Mouse (Mus musculus) CD4-positive, CD25-positive, alpha-beta regulatory T cell, adult 2 months (primary cell): Measurements from ENCODE around the gene Adamts18.

ENCODE experiments used
- DNase-seq: peaks from one replicate; pipeline ENCODE4 v3.0.0-alpha.2; 2012; ENCODE audit warnings: low read depth, low spot score

Adamts18 gene

DNA sequence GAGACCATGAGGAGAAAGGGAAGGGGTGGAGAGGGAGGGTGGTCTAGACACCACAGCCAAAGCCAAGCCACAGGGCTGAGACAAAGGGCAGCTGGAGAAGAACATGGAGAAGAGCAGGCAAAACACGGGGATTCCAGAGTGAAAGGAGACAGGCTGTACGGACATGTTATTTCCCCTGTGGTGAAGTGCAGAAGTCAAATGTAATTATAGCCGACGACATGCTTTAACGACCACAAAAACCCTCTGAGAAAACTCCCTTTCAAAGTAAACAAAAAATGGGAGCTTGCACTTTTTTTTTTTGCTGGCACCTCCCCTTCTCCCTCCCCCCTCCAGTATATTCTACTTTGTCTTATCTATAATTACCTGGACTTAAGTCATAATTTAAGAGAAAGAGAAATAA is 92.7 kb downstream of the Adamts18 start:
- DNase-seq = no peak

GRCm38 (mm10) chr8:113753153-113753552 is 95.4 kb downstream of the Adamts18 start:
- no peak for DNase-seq

DNA sequence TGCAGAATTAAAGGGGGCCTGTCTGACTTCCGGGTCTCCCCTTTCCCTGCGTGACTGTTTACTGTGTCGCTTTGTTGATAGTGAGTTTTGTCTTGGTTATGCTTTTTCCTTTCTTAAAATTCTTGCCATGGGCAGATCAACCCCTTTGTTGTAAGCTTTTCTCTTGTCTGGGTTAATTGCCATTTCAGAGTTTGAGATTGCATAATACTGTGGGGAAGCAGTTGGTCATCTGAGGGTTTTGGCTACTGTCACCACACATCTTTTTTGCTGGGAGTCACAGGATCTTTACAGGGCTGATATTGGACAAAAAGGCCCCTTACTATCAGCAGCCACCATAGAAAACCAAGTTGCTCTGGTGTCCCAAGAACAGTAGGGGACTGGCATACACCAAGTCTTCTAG is 96.2 kb downstream of the Adamts18 start:
- DNase-seq = no peak

DNA sequence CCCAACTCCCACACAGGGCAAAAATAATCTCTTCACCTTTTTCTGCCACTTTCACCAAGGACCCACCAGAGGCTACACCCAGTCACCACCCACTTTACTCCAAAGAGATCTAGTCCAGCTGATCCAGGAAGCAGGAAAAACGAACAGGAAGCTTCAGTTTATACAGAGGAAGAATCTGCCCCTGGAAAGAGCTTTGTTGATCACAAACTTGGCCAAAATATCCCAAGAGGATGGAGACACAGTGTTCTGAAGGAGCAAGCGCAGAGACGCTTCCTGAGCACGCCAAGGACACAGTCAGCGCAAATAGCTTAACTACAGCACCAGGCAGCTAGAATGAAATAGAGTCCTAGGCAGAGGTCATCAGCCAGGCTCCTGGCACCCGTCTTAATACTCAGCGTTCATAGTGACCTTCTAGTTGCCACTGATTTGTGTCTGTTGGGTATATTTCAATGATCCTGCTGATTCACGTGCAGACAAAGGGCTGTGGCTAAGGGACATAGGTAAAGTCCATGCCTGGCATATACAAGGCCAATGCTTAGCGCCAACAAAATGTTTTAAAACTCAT is 113.0 kb downstream of the Adamts18 start:
- no peak for DNase-seq

DNA sequence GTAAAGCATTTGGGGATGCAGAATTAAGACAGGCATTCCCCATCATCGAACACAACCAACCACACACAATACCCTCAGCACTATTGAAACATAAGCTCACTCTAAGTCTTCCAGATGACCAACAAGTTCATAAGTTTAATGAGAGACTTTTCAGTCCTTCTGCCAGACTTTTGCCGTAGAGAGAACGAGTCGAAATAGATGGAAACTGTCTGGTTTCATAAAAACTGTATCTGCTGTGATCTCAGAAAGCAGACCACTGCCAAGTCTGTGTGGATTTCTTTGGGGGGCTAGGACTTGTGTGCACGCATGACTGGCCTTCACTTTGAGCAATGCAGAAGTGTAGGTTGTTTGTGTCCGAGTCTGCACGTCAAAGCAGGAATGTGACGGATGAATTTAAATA is 123.2 kb downstream of the Adamts18 start:
- DNase-seq = no peak

GRCm38 (mm10) chr8:113723873-113724538 is 124.5 kb downstream of the Adamts18 start:
- no peak for DNase-seq

GRCm38 (mm10) chr8:113721459-113721858 is 127.1 kb downstream of the Adamts18 start:
- no peak for DNase-seq

- no peak for DNase-seq
Observed at GRCm38 (mm10) chr8:113704968-113705367, 143.6 kb downstream of the Adamts18 start.

DNA sequence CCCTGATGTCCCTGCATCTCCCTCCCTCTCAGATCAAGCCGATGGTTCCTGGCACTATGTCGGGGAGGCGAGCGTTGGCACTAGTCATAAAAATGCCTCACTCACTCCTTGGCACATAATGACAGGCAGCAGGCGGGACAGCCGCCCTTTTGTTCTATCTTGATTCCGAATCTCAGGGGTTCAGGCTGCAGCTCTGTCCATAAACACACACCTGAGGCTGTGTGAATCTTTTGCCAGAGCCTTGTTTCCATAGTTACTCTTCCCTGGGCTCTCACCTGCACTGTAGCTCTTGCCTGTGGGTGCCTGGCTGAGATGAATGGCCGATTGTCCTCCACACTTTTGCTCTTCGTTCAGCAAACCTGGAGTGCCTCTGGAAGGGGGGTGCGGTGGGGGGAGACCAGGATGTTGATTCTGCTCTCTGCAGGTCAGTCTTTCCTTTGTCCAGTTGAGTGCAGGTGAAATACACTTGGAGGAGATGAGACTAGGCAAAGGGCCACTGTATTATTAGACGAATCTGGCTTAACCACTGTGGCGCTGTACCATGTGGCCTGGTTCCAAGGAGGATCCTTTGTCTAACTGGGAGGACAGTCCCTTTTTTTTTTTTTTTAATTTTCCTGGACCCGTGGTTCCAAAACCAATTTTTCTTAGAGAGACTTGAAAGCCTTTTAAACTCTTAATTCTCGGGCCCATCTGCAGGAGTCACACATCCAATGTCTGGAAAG is 156.8 kb downstream of the Adamts18 start:
- DNase-seq = no peak

GRCm38 (mm10) chr8:113688543-113688915 is 160.0 kb downstream of the Adamts18 start:
- DNase-seq = no peak

- no peak for DNase-seq
Observed at GRCm38 (mm10) chr8:113687889-113688542, 160.5 kb downstream of the Adamts18 start.

DNA sequence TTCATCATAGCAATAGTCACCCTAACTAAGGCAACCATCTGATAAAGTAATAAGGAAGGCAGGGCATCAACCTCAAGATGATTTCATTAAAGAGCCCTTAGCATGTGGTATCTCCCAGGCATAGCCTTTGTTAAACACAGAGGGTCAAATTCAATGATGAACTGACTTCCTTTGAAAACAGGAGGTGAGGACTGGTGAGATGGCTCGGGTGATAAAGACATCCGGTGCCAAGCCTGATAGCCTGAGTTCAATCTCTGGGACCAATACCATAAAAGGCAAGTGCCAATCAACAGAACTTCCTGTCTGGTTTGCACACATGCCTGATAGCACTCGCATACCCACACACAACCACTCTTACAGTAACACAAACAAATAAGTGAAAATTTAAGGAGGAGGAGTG is 169.2 kb downstream of the Adamts18 start:
- DNase-seq = peak; percentile 41

- no peak for DNase-seq
Observed at GRCm38 (mm10) chr8:113676811-113677210, 171.7 kb downstream of the Adamts18 start.

GRCm38 (mm10) chr8:113675281-113675680 is 173.3 kb downstream of the Adamts18 start:
- no peak for DNase-seq

DNA sequence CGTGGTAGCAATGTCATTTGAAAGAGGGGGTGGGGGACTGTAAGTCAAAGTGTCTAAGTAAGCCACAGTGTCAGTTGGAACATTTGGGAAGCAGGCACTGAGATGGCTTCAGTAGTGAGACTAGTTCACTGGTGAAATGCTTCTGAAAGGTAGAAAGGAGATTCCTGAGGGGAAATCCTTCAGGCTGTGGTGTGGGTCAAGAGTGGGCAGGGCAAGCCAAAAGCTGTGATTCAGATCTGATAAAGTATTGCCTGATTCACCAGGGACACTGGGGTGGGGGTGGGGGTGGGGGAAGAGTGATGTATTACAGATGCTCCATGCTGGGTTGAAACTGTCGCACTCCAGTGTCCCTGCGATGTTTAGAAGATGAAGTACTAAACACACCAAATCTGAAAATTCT is 173.9 kb downstream of the Adamts18 start:
- no peak for DNase-seq

GRCm38 (mm10) chr8:113673300-113673699 is 175.2 kb downstream of the Adamts18 start:
- DNase-seq = no peak

- DNase-seq = no peak
Observed at GRCm38 (mm10) chr8:113672599-113673255, 175.8 kb downstream of the Adamts18 start.

DNA sequence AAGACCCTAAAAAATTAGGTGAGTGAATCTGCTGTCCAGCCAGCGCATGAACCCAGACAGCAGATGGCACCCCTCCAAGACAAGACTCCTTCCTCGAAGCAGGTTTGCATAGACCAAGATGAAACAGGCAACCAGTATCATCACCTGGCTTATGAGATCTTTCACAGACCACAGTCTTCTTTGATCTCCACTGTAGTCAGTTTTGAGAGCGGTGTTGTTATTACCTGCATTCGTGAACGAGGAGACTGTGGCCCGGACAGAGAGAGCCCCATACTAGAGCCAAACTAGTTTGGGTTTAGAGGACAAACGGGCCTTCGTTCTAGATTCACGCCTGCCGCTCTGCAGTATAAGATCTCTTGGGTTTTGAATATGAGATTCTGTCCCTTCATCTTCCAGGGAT is 178.6 kb downstream of the Adamts18 start:
- DNase-seq = peak; percentile 16

DNA sequence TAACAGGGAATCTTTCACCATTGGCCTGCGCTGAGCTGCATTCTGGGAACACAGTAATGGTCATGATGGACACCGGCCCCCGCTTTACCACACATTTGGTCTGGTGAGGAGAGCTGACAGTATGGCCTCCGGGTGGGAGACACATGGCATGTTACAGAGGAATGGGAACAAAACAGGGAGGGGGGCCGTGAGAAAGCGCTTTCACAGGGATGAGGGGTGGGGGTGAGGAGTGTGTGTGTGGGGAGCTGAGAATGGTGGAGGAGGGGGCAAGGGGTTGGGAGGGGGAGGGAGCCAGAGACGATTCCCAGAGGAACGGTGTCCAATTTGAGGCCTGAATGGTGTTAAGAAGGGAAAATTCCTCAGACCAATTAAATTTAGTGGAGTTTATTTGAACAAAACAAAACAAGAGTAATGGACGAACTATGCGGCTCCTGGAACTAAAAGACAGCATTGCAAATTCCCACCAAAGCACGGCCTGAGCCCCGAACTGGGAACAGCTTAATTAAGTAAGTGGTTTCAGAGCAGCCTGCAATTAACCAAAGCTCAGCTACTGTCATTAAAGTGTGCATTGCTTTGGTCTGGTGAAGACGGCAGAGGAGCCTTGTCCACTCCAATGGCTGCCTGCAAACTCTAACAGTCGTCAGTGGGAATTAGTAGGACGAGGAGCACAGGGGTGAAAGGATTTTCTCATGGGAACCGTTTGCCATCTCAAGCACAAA is 181.7 kb downstream of the Adamts18 start:
- no peak for DNase-seq

DNA sequence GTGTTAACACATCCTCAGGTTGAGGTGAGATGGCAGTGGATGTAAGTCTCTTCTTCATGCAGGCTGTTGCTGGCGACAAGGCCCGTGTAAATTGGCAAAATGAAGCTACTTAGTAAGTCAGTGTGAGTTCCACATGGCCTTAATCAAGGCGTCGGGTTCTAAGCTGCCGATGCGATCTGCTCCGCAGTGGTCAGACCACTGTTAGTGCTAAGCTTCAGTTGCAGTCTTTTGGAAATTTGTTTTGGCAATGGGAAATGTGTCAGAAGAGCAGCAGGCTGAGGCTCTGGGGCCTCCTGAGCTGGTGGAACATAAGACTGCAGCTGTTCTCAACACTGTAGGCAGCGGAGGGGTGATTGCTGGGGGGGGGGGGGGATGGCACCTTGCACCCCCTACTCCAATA is 182.6 kb downstream of the Adamts18 start:
- no peak for DNase-seq

GRCm38 (mm10) chr8:113665036-113665435 is 183.5 kb downstream of the Adamts18 start:
- DNase-seq = no peak
